Mouse (Mus musculus): ENCODE data around the gene Ewsr1.

Gene Ewsr1

GRCm38 (mm10) chr11:5052200-5052854 lies 46.7 kb downstream of the Ewsr1 start:
- TF ChIP-seq NANOG (IDR thresholded peaks at IDR 0.05; ENCODE audit: borderline replicate concordance, low read length) (no peak), POU5F1 (IDR thresholded peaks at IDR 0.05; ENCODE audit: borderline replicate concordance, low read length) (no peak), CTCF (conservative IDR thresholded peaks at IDR 0.05; ENCODE audit: low read length) (no peak)
- no peaks in the 10 kb centered on the region for H3K36me3 ChIP-seq (ENCODE audit: insufficient read depth, low read length)
- H3K9me3 ChIP-seq (ENCODE audit: low read length), result no peaks in the 10 kb centered on the region
- H3K4me3 ChIP-seq (replicated peaks; ENCODE audit: low read length), result peak overlapping the region; percentile 26; the same call in 1 of the 2 replicates
- H3K27me3 ChIP-seq (ENCODE audit: insufficient read depth, low read length), result peaks cover 43% of the 10 kb centered on the region
- peaks cover 91% of the 10 kb centered on the region for H3K4me1 ChIP-seq (replicated peaks; ENCODE audit: low read depth, low read length)

- Histone ChIP-seq H3K4me3 (replicated peaks; ENCODE audit: low read length) (peak overlapping the region; percentile 17; the same call in 1 of the 2 replicates), H3K36me3 (ENCODE audit: insufficient read depth, low read length) (no peaks in the 10 kb centered on the region), H3K9me3 (ENCODE audit: low read length) (no peaks in the 10 kb centered on the region), H3K27me3 (ENCODE audit: insufficient read depth, low read length) (peaks cover 36% of the 10 kb centered on the region), H3K4me1 (replicated peaks; ENCODE audit: low read depth, low read length) (peaks cover 91% of the 10 kb centered on the region)
- TF ChIP-seq POU5F1 (IDR thresholded peaks at IDR 0.05; ENCODE audit: borderline replicate concordance, low read length) (no peak), NANOG (IDR thresholded peaks at IDR 0.05; ENCODE audit: borderline replicate concordance, low read length) (no peak), CTCF (conservative IDR thresholded peaks at IDR 0.05; ENCODE audit: low read length) (no peak)
Measured at GRCm38 (mm10) chr11:5051629-5052028, 47.4 kb downstream of the Ewsr1 start.

GRCm38 (mm10) chr11:5046321-5046926 lies 52.6 kb downstream of the Ewsr1 start:
- no peak for TF ChIP-seq CTCF (conservative IDR thresholded peaks at IDR 0.05; ENCODE audit: low read length)
- no peak for TF ChIP-seq NANOG (IDR thresholded peaks at IDR 0.05; ENCODE audit: borderline replicate concordance, low read length)
- TF ChIP-seq POU5F1 (IDR thresholded peaks at IDR 0.05; ENCODE audit: borderline replicate concordance, low read length), result no peak

GRCm38 (mm10) chr11:5042645-5043381 lies 56.3 kb downstream of the Ewsr1 start:
- Histone ChIP-seq H3K9me3 (ENCODE audit: low read length) (no peaks in the 10 kb centered on the region), H3K36me3 (ENCODE audit: insufficient read depth, low read length) (peaks cover 54% of the 10 kb centered on the region), H3K4me3 (replicated peaks; ENCODE audit: low read length) (no peak overlapping the region), H3K4me1 (replicated peaks; ENCODE audit: low read depth, low read length) (peaks cover 52% of the 10 kb centered on the region), H3K27me3 (ENCODE audit: insufficient read depth, low read length) (no peaks in the 10 kb centered on the region)
- no peak for TF ChIP-seq NANOG (IDR thresholded peaks at IDR 0.05; ENCODE audit: borderline replicate concordance, low read length)
- no peak for TF ChIP-seq POU5F1 (IDR thresholded peaks at IDR 0.05; ENCODE audit: borderline replicate concordance, low read length)
- TF ChIP-seq CTCF (conservative IDR thresholded peaks at IDR 0.05; ENCODE audit: low read length), result no peak

More at GRCm38 (mm10) chr11:5046321-5046926, 52.6 kb downstream of the Ewsr1 start:
- Histone ChIP-seq H3K9me3 (ENCODE audit: low read length) (no peaks in the 10 kb centered on the region), H3K36me3 (ENCODE audit: insufficient read depth, low read length) (peaks cover 18% of the 10 kb centered on the region), H3K4me1 (replicated peaks; ENCODE audit: low read depth, low read length) (peaks cover 64% of the 10 kb centered on the region), H3K27me3 (ENCODE audit: insufficient read depth, low read length) (peaks cover 17% of the 10 kb centered on the region), H3K4me3 (replicated peaks; ENCODE audit: low read length) (0 out of 2 replicates have a peak overlapping the region, but pooled peaks have one; percentile 11)

GRCm38 (mm10) chr11:5041144-5041780 lies 57.8 kb downstream of the Ewsr1 start:
- peaks cover 70% of the 10 kb centered on the region for H3K36me3 ChIP-seq (ENCODE audit: insufficient read depth, low read length)
- no peaks in the 10 kb centered on the region for H3K9me3 ChIP-seq (ENCODE audit: low read length)
- TF ChIP-seq POU5F1 (IDR thresholded peaks at IDR 0.05; ENCODE audit: borderline replicate concordance, low read length) (no peak), CTCF (conservative IDR thresholded peaks at IDR 0.05; ENCODE audit: low read length) (no peak), NANOG (IDR thresholded peaks at IDR 0.05; ENCODE audit: borderline replicate concordance, low read length) (no peak)
- peaks cover 39% of the 10 kb centered on the region for H3K4me1 ChIP-seq (replicated peaks; ENCODE audit: low read depth, low read length)
- H3K27me3 ChIP-seq (ENCODE audit: insufficient read depth, low read length), result no peaks in the 10 kb centered on the region
- 0 out of 2 replicates have a peak overlapping the region, but pooled peaks have one; percentile 26 for H3K4me3 ChIP-seq (replicated peaks; ENCODE audit: low read length)

GRCm38 (mm10) chr11:5040585-5040984 lies 58.5 kb downstream of the Ewsr1 start:
- TF ChIP-seq NANOG (IDR thresholded peaks at IDR 0.05; ENCODE audit: borderline replicate concordance, low read length) (no peak), POU5F1 (IDR thresholded peaks at IDR 0.05; ENCODE audit: borderline replicate concordance, low read length) (no peak)
- H3K27me3 ChIP-seq (ENCODE audit: insufficient read depth, low read length), result no peaks in the 10 kb centered on the region
- no peaks in the 10 kb centered on the region for H3K9me3 ChIP-seq (ENCODE audit: low read length)
- H3K4me1 ChIP-seq (replicated peaks; ENCODE audit: low read depth, low read length), result peaks cover 32% of the 10 kb centered on the region
- peak overlapping the region; percentile 26; the same call in 1 of the 2 replicates for H3K4me3 ChIP-seq (replicated peaks; ENCODE audit: low read length)
- peaks cover 76% of the 10 kb centered on the region for H3K36me3 ChIP-seq (ENCODE audit: insufficient read depth, low read length)

- H3K4me1 ChIP-seq (replicated peaks; ENCODE audit: low read depth, low read length), result peaks cover 27% of the 10 kb centered on the region
- H3K27me3 ChIP-seq (ENCODE audit: insufficient read depth, low read length), result no peaks in the 10 kb centered on the region
- TF ChIP-seq POU5F1 (IDR thresholded peaks at IDR 0.05; ENCODE audit: borderline replicate concordance, low read length) (no peak), CTCF (conservative IDR thresholded peaks at IDR 0.05; ENCODE audit: low read length) (no peak), NANOG (IDR thresholded peaks at IDR 0.05; ENCODE audit: borderline replicate concordance, low read length) (no peak)
- H3K36me3 ChIP-seq (ENCODE audit: insufficient read depth, low read length), result peaks cover 100% of the 10 kb centered on the region
- no peak overlapping the region for H3K4me3 ChIP-seq (replicated peaks; ENCODE audit: low read length)
- no peaks in the 10 kb centered on the region for H3K9me3 ChIP-seq (ENCODE audit: low read length)
Measured at GRCm38 (mm10) chr11:5037146-5037854, 61.8 kb downstream of the Ewsr1 start.
